Mouse (Mus musculus) embryonic fibroblast, embryonic 13.5 days (primary cell): ENCODE data around the gene Tns3. TPM values are rescaled to one million over a fixed set of nuclear protein-coding genes. Genes with fewer than 3 reads are reported as not detected.
A peak's percentile ranks its signal among the peaks of the same experiment; 100 is the strongest.
"Not testable (repeated sequence)": the region's sequence is repeated elsewhere in the genome, so short reads cannot be mapped to it uniquely, and the experiment has no call there.

Source experiments
- H3K27ac ChIP-seq: 2 replicates; pipeline ENCODE4 v1.5.1; 2012; ENCODE audit warnings: low read length, control low read depth, inconsistent platforms; ENCODE audit not compliant: insufficient read depth
- H3K4me1 ChIP-seq: 2 replicates; pipeline ENCODE4 v1.6.1; 2011; ENCODE audit warnings: low read length; ENCODE audit not compliant: control insufficient read depth, insufficient read depth
- H3K4me3 ChIP-seq: 2 replicates; pipeline ENCODE4 v1.5.1; 2011; ENCODE audit warnings: mild to moderate bottlenecking, control low read depth, low read length; ENCODE audit not compliant: insufficient read depth
- CTCF ChIP-seq: IDR thresholded peaks from 2 replicates; pipeline ENCODE4 v1.5.1; 2011; ENCODE audit warnings: mild to moderate bottlenecking, control low read depth, low read length, moderate library complexity, borderline replicate concordance; ENCODE audit not compliant: insufficient read depth
- POLR2A ChIP-seq: IDR thresholded peaks from 2 replicates; pipeline ENCODE4 v1.6.1; 2011; ENCODE audit warnings: low read depth, mild to moderate bottlenecking, control low read depth, low read length, moderate library complexity
- polyA plus RNA-seq: library from polyadenylated mRNA; stranded (reverse); fragments of >200 nt; gene quantifications from 2 replicates; pipeline ENCODE4 v1.2.4, GENCODE M21; 2011; ENCODE audit warnings: low read depth; ENCODE audit not compliant: missing spikeins, insufficient read length

The Tns3 gene
- polyA plus RNA-seq, 1 experiment = 96.5 TPM

DNA sequence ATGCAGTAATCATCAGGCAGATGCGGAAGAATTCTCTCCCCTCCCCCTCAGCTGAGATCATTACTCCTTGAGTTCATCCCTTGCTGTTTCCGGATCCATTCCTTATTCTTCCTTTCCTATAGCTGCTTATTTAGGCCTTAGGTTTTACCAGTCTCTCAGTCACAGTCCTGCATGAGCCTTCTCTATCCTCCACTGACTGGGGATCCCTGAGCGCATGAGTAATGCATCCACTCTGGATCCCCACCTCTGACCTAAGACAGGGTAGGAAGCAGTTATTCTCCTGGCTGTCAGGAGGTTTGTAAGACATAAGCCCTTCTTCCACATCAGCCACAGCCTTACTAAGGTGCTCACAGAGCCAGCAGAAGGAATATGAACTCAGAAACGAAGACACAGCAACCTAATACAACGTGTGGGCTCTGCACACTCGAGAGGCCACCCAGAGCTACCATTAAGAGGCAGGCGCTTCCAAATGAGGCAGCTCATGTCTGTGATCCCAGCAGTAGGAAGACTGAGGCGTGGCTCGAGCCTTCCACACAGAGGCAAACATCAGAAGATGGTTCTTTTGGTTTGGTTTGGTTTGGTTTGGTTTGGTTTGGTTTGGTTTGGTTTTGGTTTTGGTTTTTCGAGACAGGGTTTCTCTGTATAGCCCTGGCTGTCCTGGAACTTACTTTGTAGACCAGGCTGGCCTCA, 38.3 kb downstream of the Tns3 start:
- H3K27ac ChIP-seq = peak overlapping the region; percentile 50
- H3K4me3 ChIP-seq = no peak overlapping the region
- TF ChIP-seq POLR2A = no peak
- no peak for TF ChIP-seq CTCF
- H3K4me1 ChIP-seq = peaks cover 11% of the 10 kb centered on the region; the same call in 1 of the 2 replicates

DNA sequence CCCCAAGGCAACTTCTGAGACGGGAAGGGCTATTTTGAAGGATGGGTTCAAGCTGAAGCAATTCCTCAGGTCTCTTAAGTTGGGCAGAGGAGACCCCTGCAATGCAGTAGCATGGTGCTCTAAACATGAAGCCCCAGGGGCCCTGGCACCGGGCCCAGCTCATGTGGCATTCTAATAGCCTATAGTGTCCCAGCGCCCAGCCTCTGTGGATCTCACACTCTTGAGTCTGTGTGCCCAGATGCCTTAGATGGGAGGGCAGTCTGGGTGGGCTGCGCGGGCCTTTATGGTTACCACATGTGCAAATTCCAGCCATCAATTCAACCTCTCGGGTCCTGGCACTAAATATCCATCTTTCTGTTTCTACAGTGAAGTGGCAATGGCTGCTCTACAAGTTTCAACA, 38.9 kb downstream of the Tns3 start:
- peaks cover 11% of the 10 kb centered on the region; the same call in 1 of the 2 replicates for H3K4me1 ChIP-seq
- no peak for TF ChIP-seq POLR2A
- no peak for TF ChIP-seq CTCF
- peak overlapping the region; percentile 50 for H3K27ac ChIP-seq
- no peak overlapping the region for H3K4me3 ChIP-seq

DNA sequence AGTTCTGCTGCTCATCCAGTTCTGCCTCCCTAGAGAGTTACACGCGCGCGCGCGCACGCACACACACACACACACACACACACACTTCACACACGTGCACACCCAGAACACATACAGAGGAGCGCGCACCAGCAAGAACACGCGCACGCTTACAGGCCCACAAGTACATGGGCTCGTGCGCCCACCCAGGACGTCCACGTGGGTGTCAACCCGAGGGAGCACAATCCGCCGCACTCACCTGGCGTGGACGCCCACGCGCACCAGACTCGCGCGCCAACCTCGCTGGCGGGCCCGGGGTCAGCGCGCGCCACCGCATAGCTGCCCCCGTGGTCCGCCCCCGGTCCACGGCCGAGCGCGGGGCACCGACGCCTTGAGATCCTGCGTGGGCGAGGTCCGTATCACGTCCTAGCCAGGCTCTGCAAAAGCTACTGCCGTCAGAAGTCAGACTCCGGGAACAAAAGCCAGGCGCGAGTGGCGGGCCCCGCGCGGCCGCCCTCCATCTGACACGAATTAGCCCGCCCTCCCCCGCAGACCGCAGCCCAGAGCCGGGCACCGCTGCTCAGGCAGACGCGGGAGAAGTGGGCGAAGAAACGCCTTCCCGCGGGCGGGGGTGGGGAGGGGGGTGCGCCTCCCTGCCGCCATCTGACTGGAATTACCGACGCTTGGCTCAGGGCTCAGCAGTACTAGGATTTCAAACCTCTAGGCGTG, 40.0 kb downstream of the Tns3 start:
- Histone ChIP-seq H3K4me3 (peak overlapping the region; percentile 61), H3K27ac (peak overlapping the region; percentile 57), H3K4me1 (peaks cover 11% of the 10 kb centered on the region; the same call in 1 of the 2 replicates)
- no peak for TF ChIP-seq CTCF
- TF ChIP-seq POLR2A = peak; percentile 34; the same call in 1 of the 2 replicates

DNA sequence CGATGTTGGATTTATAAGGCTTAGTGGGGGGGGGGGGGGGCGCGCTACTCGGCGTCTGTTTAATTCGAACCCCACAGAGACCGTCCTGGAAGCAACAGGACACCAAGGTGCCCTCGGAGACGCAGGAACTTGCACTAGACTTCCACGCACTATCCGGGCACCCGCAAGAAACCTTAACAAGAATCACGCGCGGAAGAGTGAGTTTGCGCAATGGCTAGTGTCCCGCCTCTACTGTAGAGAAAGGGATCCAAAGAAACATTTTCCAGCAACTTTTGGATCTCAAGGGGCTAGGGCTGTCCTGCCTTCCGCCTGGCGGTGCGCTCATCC, 40.5 kb downstream of the Tns3 start:
- Histone ChIP-seq H3K4me3 (peak overlapping the region; percentile 61), H3K27ac (peak overlapping the region; percentile 57), H3K4me1 (peaks cover 11% of the 10 kb centered on the region; the same call in 1 of the 2 replicates)
- TF ChIP-seq CTCF = no peak
- no peak for TF ChIP-seq POLR2A

DNA sequence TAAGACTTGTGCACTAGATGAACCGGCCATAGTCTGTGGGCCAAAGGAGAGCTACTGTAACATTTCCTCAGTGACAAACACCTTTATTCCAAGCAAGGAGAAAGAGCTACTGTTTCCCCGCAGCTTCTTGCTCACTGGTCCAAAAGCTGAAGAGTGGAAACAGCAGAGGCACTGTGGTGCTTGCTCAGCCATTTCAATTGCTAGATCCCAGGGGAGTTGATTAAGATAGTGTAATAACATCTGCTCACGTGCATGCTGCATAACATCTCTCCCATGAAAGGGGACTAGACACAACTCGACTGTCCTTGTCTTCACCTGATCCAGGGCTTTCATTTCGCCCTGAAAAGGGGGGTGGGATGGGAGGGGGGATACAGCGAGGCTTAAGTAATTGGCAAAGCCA, 41.7 kb downstream of the Tns3 start:
- no peak for TF ChIP-seq CTCF
- TF ChIP-seq POLR2A = no peak
- Histone ChIP-seq H3K4me3 (peak overlapping the region; percentile 61), H3K27ac (no peak overlapping the region), H3K4me1 (peaks cover 11% of the 10 kb centered on the region)

DNA sequence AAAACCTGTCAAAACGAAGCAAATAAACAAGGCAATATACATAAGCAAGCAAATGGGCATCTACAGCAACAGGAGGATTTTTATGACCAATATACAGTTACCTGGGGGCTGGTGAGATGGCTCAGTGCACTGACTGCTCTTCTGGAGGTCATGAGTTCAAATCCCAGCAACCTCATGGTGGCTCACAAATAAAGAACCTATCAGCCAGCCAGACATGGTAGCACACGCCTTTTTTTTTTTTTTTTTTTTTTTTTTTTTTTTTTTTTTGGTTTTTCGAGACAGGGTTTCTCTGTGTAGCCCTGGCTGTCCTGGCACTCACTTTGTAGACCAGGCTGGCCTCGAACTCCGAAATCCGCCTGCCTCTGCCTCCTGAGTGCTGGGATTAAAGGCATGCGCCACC, 45.2 kb downstream of the Tns3 start:
- not testable (repeated sequence) for H3K4me1 ChIP-seq, H3K27ac ChIP-seq, H3K4me3 ChIP-seq

DNA sequence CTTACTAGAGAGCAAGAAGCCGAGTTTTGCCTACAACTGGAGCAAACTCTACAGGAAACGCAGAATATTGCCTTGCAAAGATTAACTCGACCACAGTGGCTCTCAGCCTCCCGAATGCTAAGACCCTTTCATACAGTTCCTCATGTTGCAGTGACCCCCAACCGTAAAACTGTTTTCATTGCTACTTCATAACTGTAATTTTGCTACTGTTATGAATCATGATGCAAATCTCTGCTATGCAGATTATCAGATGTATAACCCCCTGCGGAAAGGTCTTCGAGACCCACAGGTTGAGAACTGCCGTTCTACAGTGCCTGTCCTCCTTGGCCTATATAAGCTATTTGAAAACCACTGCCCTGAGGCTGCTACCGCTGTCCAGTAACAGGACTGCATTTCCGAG, 46.0 kb downstream of the Tns3 start:
- no peak overlapping the region for H3K4me3 ChIP-seq
- H3K27ac ChIP-seq = no peak overlapping the region
- peaks cover 6% of the 10 kb centered on the region for H3K4me1 ChIP-seq
- TF ChIP-seq CTCF (no peak), POLR2A (no peak)

DNA sequence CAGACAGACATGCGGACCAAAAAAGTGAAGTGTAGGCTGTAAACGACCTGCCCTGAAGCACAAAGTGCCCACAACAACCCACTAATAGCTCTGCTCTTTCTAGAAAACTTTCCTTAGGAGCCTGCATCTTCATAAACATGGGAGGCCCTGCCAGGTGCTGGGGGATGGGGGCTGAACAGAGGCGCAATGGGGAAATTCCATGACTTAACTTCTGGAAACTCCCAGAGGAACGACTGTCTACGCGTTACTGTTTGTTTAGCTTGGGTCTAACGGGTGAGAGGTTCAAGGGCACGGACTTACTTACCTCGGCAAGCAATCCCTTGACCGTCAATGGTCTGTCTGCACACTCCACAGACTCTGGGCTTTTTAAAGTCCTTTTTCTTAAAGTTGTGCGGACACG, 48.9 kb downstream of the Tns3 start:
- H3K4me3 ChIP-seq = no peak overlapping the region
- no peak overlapping the region for H3K27ac ChIP-seq
- TF ChIP-seq POLR2A (no peak), CTCF (no peak)
- peaks cover 6% of the 10 kb centered on the region for H3K4me1 ChIP-seq

DNA sequence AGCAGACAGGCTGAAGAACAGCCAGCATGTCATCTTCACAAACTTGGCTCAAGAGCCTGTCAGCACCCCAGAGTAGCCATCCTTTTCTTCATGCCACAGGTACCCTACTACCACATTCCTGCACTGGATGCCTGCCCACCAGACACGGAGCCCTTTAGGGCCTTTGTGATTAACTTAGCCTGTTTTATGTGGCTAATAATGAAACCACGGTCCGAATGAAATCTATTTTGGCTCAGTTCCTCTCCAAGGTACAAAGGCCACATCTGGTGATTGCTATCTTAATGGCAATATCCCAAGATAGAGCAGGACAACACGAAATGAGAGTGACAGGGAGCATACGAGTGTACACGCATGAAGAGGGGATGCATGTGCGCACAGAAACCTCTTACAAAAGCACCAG, 53.9 kb downstream of the Tns3 start:
- H3K4me3 ChIP-seq = no peak overlapping the region
- TF ChIP-seq POLR2A = no peak
- no peak for TF ChIP-seq CTCF
- 0 out of 2 replicates have a peak, but pooled peaks cover under 1% of the 10 kb centered on the region for H3K4me1 ChIP-seq
- no peak overlapping the region for H3K27ac ChIP-seq

DNA sequence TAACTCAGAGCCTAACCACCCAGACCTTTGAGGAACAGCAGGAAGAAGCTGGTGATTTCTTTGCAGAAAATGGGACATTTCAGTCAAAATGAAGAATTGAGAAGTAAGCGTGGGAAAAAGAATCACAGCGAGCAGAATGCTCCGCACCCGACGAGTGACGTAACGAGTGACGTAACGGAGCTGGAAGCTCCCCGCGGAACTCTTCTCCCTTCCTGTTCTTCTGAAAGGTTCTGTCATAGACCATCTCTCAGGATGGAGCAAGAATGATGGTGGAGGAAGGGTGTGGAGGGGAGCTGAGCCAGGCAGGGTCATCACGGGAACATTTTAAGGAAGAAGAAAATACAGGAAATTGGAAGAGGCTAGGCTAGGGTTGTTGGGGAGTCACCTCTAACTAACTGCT, 54.5 kb downstream of the Tns3 start:
- Histone ChIP-seq H3K4me3 (no peak overlapping the region), H3K4me1 (no peaks in the 10 kb centered on the region), H3K27ac (no peak overlapping the region)
- TF ChIP-seq CTCF (no peak), POLR2A (no peak)

DNA sequence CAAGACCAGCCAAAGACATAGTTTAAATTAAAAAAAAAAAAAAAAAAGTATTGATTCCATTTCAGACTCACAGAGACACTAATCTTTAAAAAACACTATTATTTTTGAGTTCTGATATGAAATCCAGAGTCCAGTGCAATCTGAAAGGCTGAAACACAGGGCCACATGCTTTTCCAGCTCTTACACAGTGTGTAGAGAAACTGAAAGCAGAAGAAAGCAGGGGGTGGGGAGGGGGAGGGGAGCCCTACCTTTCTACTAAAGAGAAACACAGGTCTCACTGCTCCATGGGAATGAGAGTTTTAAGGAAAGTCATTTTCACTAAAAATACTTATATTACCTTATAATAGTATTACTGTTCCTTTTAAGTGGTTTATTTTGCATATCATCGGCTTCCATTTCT, 57.2 kb downstream of the Tns3 start:
- Histone ChIP-seq H3K4me3 (no peak overlapping the region), H3K27ac (no peak overlapping the region), H3K4me1 (no peaks in the 10 kb centered on the region)
- no peak for TF ChIP-seq CTCF
